In the genomic region with DNA sequence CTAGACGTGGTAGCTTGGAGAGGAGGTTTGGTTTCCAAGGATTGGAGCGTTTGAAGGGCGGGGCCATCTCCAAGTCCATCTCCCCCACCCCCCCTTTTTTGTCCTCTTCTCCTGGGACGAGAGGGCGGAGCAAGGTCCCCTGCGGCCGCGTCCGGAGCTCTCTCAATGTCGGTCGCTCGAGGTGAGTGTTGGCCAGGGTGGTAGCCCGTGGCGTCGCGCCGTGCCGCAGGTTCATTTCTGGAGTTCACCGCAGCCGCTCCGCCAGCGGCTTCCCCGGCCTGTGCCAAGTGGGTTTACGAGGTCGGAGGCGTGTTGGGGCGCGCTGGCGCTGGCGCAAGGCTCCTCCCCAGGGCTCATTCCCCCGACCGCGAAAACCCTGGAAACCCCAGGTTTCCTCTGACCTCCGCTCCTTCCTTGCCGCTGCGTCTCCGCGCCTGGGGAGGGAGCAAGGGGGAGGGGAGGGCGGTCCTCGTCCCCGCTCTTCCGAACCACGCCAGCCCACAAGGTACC, we compare ENCODE assay signal across 9 mouse cellular contexts. TPM values are rescaled to one million over a fixed set of nuclear protein-coding genes. Genes with fewer than 3 reads are reported as not detected.
DNase-seq lines count a peak whose midpoint lies in the region; ATAC-seq lines count a peak whose summit lies in the region.
"Had no signal": no experiment of that assay in that cellular context is flagged by ENCODE, and none has a peak within 500 bp of the region (broad histone marks: within the 10 kb centered on the region; RNA-seq: fewer than 3 reads in every experiment).

A gene (plus strand): TSS at position 128 of the 510 bp plus-strand sequence.

- H3K27ac ChIP-seq in forebrain, embryonic 14.5 days (ENCODE audit: low read depth, low read length), result peak within 1 kb of the TSS; percentile 97
- H3K27ac ChIP-seq in hindbrain, embryonic 12.5 days, result peak within 1 kb of the TSS; percentile 99
- peak within 1 kb of the TSS; percentile 99 for H3K27ac ChIP-seq in midbrain, embryonic 13.5 days
- H3K27ac ChIP-seq: macrophage had no signal

- ATAC-seq in cerebellum, adult (ENCODE audit: insufficient number of reproducible peaks, low FRiP score, low TSS enrichment), result no peak
- peak; percentile 38 for ATAC-seq in forebrain, embryonic 14.5 days
- peak; percentile 51 for ATAC-seq in hindbrain, embryonic 12.5 days (ENCODE audit: low FRiP score)
- ATAC-seq in midbrain, embryonic 13.5 days, result peak; percentile 49

- H3K36me3 ChIP-seq in forebrain, embryonic 14.5 days (ENCODE audit: control insufficient read depth, insufficient read depth, low read length), result no peaks in the 10 kb centered on the region
- H3K36me3 ChIP-seq in hindbrain, embryonic 12.5 days, result no peaks in the 10 kb centered on the region
- no peaks in the 10 kb centered on the region for H3K36me3 ChIP-seq in midbrain, embryonic 13.5 days

- peak within 1 kb of the TSS; percentile 98 for H3K9ac ChIP-seq in forebrain, embryonic 14.5 days (ENCODE audit: low read length)
- H3K9ac ChIP-seq in hindbrain, embryonic 12.5 days, result peak within 1 kb of the TSS; percentile 97
- H3K9ac ChIP-seq in midbrain, embryonic 13.5 days (replicated peaks), result peak within 1 kb of the TSS; percentile 99

- peak within 1 kb of the TSS; percentile 75 for H3K4me3 ChIP-seq in forebrain, embryonic 14.5 days (ENCODE audit: low read depth, low read length)
- H3K4me3 ChIP-seq in hindbrain, embryonic 12.5 days, result peak within 1 kb of the TSS; percentile 85
- H3K4me3 ChIP-seq in midbrain, embryonic 13.5 days (replicated peaks), result peak within 1 kb of the TSS; percentile 92

- H3K4me1 ChIP-seq in forebrain, embryonic 14.5 days (ENCODE audit: control insufficient read depth, insufficient read depth, low read length), result 0 out of 2 replicates have a peak, but pooled peaks cover 2% of the 10 kb centered on the region
- peaks cover 3% of the 10 kb centered on the region; the same call in 1 of the 2 replicates for H3K4me1 ChIP-seq in hindbrain, embryonic 12.5 days
- H3K4me1 ChIP-seq in midbrain, embryonic 13.5 days (replicated peaks), result peaks cover 11% of the 10 kb centered on the region

- H3K27me3 ChIP-seq in forebrain, embryonic 14.5 days (replicated peaks; ENCODE audit: control insufficient read depth, insufficient read depth, low read length), result no peaks in the 10 kb centered on the region
- H3K27me3 ChIP-seq in hindbrain, embryonic 12.5 days, result no peaks in the 10 kb centered on the region
- no peaks in the 10 kb centered on the region for H3K27me3 ChIP-seq in midbrain, embryonic 13.5 days

- peak; percentile 10 for DNase-seq in cerebellum, adult 11-12 months
- DNase-seq in adrenal gland, postnatal 14 days, result peak; percentile 84
- DNase-seq in forebrain, embryonic 14.5 days (ENCODE audit: low spot score), result peak; percentile 92
- peak in 1 of 2 experiments; percentile 13 for DNase-seq in left cerebral cortex, postnatal 25 days (ENCODE audit: low spot score in 2 of 2)
- no peak for DNase-seq in B cell, adult 2 months

- H3K4me2 ChIP-seq in forebrain, embryonic 14.5 days (ENCODE audit: low read length), result peak within 1 kb of the TSS; percentile 77
- H3K4me2 ChIP-seq in hindbrain, embryonic 12.5 days (replicated peaks), result peak within 1 kb of the TSS; percentile 58
- peak within 1 kb of the TSS; percentile 92 for H3K4me2 ChIP-seq in midbrain, embryonic 13.5 days (replicated peaks)

- no peaks in the 10 kb centered on the region for H3K9me3 ChIP-seq in forebrain, embryonic 14.5 days (replicated peaks; ENCODE audit: control insufficient read depth, low read length)
- H3K9me3 ChIP-seq in hindbrain, embryonic 12.5 days (replicated peaks), result no peaks in the 10 kb centered on the region
- H3K9me3 ChIP-seq in midbrain, embryonic 13.5 days, result no peaks in the 10 kb centered on the region

- intact Hi-C loops in left cerebral cortex, postnatal 25 days (cut with DNase I), result loop anchor here (1.0 to 10.0 kb wide), 5 partner anchors 188 to 1014 kb away; no protein-coding TSS in a partner anchor

- 1% methylated on average over 43 of the region's 43 CpGs for WGBS in forebrain, embryonic 14.5 days
- 0% methylated on average over 43 of the region's 43 CpGs for WGBS in hindbrain, embryonic 12.5 days
- under 1% methylated on average over 43 of the region's 43 CpGs for WGBS in midbrain, embryonic 13.5 days

RNA-seq across cellular contexts. Expression of the gene that starts here (rescaled TPM):
- total RNA-seq in adrenal gland, postnatal 14 days (2021), result 46.8 and 48.8 TPM in 2 replicates
- 18.7 and 20.0 TPM in 2 replicates for polyA plus RNA-seq in forebrain, embryonic 14.5 days (2014; fragmentation: Nextera tagmentation; extraction: Ambion mirVana)
- polyA plus RNA-seq in hindbrain, embryonic 12.5 days (2016; fragmentation: Nextera tagmentation; extraction: Ambion mirVana), result 16.3 and 18.3 TPM in 2 replicates
- total RNA-seq in left cerebral cortex, postnatal 25 days (2021), result 10 to 100 TPM; 50.5 to 58.9 TPM
- 22.6 and 23.1 TPM in 2 replicates for polyA plus RNA-seq in midbrain, embryonic 13.5 days (2015; fragmentation: Nextera tagmentation; extraction: Ambion mirVana)

Comparison
In these comparisons a context has a peak if more than half of its experiments do, and no peak if none do; other contexts are left out.
1. DNase-seq: peak in cerebellum, adult 11-12 months (single experiment), adrenal gland, postnatal 14 days (single experiment) and forebrain, embryonic 14.5 days (single experiment); none in B cell, adult 2 months (0 of 2).
2. Peak in every context shown above with its lines, with median percentiles within 50 percentile points of each other: H3K27ac ChIP-seq, H3K4me2 ChIP-seq, H3K4me3 ChIP-seq and H3K9ac ChIP-seq.